Mouse (Mus musculus): ENCODE data around the gene Tango6.

Gene Tango6

GRCm38 (mm10) chr8:106682971-106683668, at the start of gene Tango6:
Tango6 (plus strand) TSS chr8:106683068.
- DNase-seq (ENCODE audit: low spot score), result peak; percentile 75

- no peak for DNase-seq (ENCODE audit: low spot score)
Measured at GRCm38 (mm10) chr8:106633361-106634158, 49.3 kb upstream of the Tango6 start.

DNA sequence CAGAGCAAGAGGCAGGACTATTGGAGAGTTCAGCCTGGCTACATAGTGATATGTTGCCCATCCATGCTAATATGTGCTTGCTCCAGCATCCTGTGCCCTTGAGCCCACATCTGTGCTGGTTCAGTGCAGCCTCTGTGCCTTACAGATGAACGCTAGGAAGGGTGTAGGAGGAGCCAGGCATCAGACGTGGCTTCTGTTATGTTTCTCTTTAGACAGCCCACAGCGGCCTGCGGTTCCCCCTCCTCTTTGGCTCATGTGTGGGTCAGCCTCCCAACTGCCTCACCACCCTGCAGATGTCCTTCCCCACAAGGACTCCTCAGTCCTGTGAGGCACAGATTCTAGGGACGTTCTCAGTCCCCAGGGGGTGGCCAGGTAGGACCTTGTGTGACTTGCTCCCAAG, 47.6 kb upstream of the Tango6 start:
- no peak for DNase-seq (ENCODE audit: low spot score)

GRCm38 (mm10) chr8:106637446-106637845, 45.4 kb upstream of the Tango6 start:
- no peak for DNase-seq (ENCODE audit: low spot score)

DNA sequence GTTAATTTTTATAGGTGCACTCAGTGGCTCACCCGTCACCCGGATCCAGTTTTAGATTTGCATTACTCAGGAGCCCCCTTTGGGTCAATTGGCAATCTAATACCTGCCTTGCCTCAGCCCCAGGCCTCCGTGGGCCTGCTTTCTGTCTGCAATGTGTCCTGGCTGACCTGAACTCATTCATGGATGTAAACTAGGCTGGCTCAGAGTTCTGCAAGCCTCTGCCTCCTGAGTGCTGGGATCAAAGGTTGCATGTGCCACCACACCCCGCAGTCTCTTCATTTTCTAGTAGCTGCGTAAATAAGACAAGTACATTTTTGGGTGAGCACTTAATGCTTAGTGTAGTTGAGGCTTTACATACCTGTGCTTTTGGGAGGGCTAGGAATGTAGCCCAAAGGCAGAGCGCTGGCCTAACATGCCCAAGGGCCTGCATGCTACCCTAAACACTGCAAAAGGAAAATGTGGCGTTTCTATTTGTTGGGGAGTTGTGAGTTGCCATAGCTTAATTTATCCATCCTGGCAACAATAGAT, 44.0 kb upstream of the Tango6 start:
- DNase-seq (ENCODE audit: low spot score), result no peak

- no peak for DNase-seq (ENCODE audit: low spot score)
Measured at GRCm38 (mm10) chr8:106640212-106640611, 42.7 kb upstream of the Tango6 start.

DNA sequence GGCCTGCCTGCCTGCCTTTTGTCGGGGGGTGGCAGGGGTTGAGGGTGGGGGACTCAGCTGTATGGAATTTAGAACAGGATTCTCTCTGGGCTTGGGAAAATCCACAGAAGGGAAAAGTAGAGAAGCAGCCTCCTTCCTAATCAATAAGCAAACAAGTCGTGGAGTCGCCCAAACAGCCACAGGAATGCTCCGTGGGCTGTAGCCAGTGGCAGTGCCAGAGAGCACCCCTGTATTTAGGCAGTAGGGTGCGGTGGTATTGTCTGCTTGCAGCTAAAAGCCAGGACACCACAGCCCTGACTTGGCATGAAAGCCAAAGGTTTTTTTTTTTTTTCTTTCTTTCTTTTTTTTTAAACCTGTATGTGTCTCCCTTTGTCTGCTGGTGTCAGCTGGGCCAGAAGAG, 41.9 kb upstream of the Tango6 start:
- DNase-seq (ENCODE audit: low spot score), result no peak

DNA sequence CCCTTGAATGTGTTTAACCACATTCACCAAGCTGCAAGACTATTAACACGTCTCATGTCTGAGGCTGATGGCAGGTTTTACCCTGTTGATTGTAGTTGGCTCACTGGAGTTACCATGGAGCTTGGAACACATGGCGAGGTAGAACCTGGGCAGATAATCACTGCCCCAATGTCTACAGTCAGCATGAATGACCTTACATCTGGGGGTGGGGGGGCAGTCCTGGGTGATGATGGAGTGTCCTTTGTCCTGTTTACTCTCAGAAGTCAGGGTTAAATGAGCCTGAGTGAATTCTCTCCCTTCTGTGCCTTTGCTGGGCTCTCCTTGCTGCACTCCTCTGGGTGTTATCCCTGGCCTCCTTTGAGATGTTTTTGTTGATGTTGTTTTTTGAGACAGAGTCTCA, 40.7 kb upstream of the Tango6 start:
- no peak for DNase-seq (ENCODE audit: low spot score)

DNA sequence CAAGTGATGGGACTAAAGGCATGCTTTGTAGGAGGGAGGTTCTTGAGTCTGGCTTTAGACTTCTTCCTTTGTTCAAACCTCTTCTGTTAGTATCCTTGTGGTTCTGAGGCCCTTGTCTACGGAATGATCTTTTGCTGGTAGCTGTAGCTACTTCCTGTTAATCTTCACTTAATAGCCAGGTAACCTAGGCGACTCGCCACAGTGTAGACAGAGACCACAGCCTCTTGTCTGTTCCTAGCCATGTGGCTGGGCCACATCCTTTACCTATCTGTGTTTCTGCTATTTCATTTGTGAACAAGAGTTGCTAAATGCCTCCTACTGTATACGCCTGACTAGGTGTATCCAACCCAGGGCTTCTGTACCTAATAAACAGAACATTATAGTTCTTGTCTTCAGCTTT, 39.8 kb upstream of the Tango6 start:
- DNase-seq (ENCODE audit: low spot score), result peak; percentile 8

GRCm38 (mm10) chr8:106644957-106645356, 37.9 kb upstream of the Tango6 start:
- DNase-seq (ENCODE audit: low spot score), result no peak

DNA sequence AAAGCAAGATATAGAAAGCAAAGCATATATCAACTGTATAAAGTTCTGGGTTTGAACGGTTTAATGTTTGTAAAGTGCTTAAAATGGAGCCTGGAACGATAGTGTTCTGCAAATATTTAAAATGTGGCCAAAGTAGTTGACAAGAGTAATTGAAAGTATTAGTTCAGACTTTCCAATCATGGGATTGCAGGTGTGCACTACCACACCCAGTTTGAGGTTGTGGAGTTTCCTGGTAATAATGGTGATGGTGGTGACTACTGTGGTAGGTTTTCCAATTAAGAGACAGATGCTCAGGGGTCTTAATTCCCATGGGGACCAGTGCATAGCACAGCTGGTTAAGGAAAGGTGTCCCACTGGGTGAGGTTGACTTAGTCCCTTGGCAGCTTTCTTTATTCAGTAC, 36.7 kb upstream of the Tango6 start:
- DNase-seq (ENCODE audit: low spot score), result no peak

DNA sequence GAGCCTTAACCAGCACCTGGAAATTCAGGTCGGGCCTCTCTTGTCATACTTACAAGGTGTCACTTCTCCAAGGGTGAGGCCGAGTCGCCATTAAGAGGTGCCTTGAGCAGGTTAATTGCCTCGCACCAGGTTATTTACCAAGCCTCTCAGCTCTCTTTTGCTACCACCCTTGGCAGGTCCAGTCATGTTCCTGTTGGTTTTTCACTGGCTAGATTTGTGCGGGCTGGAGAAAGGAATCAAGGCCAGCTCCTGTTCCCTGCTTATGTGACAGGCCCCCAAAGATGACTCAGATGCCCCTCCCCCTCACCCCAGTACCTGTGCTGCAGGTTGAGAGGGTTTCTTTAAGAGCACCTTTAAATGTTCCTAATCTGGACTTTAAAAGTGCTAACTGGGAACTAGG, 36.1 kb upstream of the Tango6 start:
- no peak for DNase-seq (ENCODE audit: low spot score)

DNA sequence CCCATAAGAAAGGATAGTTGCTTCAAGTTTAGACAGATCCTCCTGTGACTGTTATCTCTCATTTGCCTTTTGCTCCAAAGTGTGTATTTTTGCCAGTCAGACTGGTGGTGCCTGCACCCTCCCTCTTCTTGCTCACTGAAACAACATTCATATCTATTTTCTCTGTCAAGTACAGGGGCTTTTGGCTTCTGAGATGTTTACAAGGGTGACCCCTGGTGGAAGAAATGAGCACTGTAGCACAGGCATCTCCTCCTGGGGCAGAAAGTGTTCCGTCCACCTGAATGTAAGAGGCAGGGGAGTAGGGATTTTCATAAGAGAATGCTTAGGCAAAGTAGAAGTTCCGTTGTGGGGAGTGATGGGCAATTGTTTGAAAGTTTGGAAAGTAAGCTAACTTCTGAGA, 35.5 kb upstream of the Tango6 start:
- DNase-seq (ENCODE audit: low spot score), result peak; percentile 27

DNA sequence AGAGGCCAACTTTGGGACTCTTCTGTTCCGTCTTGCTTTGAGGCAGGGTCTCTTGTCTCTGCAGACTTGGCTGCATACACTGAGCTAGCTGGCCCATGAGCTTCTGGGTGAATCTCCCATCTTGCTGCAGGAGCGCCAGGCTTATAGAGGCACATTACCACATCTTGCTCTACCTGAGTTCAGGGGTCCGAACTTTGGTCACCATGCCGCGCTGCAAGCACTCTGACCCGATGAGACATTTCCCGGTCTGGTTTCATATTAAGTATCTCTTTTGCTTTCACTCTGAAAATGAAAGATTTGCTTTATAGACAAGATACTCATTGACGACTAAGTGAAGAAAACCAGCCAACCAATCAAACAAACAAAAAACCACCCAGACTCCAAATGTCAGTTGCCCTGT, 34.4 kb upstream of the Tango6 start:
- no peak for DNase-seq (ENCODE audit: low spot score)

DNA sequence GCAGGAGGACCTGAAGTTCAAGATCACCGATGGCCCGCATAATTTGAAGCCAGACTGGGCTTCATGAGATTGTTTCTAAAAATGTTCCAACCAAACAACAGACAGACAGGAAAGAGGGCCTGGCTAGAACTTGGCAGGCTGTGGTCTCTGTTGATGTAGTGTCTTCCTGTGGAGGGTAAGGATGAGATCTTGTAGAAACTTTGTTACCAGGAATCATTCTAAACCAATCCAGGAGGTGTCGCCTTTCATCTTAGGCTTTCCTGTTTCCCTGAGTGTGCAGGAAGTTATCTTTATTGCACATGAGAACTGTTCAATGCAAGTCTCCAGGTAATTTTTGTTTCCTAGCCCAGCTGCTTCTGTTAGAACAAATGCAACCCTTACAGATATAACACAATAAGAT, 30.9 kb upstream of the Tango6 start:
- DNase-seq (ENCODE audit: low spot score), result no peak

DNA sequence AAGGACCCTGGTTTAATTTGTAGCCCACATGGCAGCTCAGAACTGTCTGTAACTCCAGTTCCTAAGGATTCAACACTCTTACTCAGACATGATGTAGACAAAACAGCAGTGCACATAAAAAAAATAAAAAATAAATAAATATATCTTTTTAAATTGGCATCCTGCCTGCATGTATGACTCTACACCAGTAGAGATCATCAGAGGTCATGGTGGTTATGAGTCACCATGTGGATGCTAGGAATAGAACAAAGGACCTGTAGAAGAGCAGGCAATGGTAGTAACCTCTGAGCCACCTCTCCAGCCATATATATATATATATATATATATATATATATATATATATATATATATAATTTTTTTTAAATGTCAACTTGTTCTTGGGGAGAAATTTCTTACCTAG, 26.8 kb upstream of the Tango6 start:
- DNase-seq (ENCODE audit: low spot score), result no peak

- DNase-seq (ENCODE audit: low spot score), result no peak
Measured at GRCm38 (mm10) chr8:106672786-106673185, 10.1 kb upstream of the Tango6 start.

GRCm38 (mm10) chr8:106674318-106674717, 8.6 kb upstream of the Tango6 start:
- DNase-seq (ENCODE audit: low spot score), result no peak

- no peak for DNase-seq (ENCODE audit: low spot score)
Measured at GRCm38 (mm10) chr8:106674894-106675293, 8.0 kb upstream of the Tango6 start.

- no peak for DNase-seq (ENCODE audit: low spot score)
Measured at GRCm38 (mm10) chr8:106684387-106684786, 1.5 kb downstream of the Tango6 start.

DNA sequence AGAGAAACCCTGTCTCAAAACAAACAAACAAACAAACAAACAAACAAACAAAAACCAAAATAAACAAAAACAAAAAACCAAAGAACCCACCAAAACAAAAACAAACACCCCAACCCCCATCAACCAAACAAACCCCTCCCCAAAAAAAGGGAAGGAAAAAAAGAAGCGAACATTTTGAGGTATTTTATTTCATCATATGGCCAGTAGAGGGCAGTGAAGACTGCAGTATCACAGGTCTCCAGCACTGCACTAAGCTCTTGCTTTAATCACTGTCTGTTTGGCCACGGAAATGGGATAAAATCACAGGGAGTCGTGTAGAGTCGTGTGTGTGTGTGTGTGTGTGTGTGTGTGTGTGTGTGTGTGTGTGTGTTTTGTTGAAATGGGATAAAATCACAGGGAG, 4.6 kb downstream of the Tango6 start:
- DNase-seq (ENCODE audit: low spot score), result no peak

GRCm38 (mm10) chr8:106697748-106698248, 14.9 kb downstream of the Tango6 start:
- no peak for DNase-seq (ENCODE audit: low spot score)

DNA sequence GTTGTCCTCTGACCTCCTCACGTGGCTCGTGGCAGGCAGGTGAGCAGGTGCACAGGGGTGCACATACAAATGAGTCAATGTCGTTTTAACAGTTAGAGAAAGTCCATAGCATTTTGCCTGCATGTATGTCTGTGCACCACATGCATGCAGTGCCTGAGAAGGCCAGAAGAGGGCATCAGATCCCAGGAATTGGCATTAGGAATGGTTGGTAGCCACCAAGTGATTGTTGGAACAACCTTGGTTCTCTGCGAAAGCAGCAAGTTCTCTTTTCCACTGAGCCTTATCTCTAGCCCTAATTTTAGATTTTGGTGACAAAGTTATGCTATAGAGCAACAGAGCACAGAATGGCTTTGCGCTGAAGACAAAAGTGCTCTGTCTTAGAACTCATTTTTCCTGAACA, 16.7 kb downstream of the Tango6 start:
- DNase-seq (ENCODE audit: low spot score), result peak; percentile 31

Measured in spleen, adult 12 weeks (tissue).